Mouse (Mus musculus) stomach, postnatal 0 days (tissue): Measurements from ENCODE around the gene Barx1. TPM values are rescaled to one million over a fixed set of nuclear protein-coding genes. Genes with fewer than 3 reads are reported as not detected.

Experiments used
- ATAC-seq: fragments of 200-750 bp; cut with Nextera tagmentation; 2 replicates; pipeline ENCODE4 v1.8.0; 2017; ENCODE audit not compliant: low FRiP score, low TSS enrichment
- DNase-seq: peaks from one replicate; pipeline ENCODE4 v3.0.0-alpha.2; 2016; ENCODE audit warnings: low spot score
- H3K27ac ChIP-seq: fragments of 300-500 bp; sonication (generic); replicated peaks from 2 replicates; pipeline ENCODE4 v1.5.1; 2014; ENCODE audit warnings: mild to moderate bottlenecking, control low read depth
- H3K27me3 ChIP-seq: fragments of 300-500 bp; sonication (generic); 2 replicates; pipeline ENCODE4 v1.6.1; 2014; ENCODE audit warnings: low read length; ENCODE audit not compliant: control insufficient read depth, insufficient read depth
- H3K36me3 ChIP-seq: fragments of 300-500 bp; sonication (generic); 2 replicates; pipeline ENCODE4 v1.6.1; 2014; ENCODE audit warnings: low read length, mixed read lengths; ENCODE audit not compliant: control insufficient read depth, insufficient read depth
- H3K4me1 ChIP-seq: fragments of 300-500 bp; sonication (generic); replicated peaks from 2 replicates; pipeline ENCODE4 v1.6.1; 2014; ENCODE audit warnings: antibody characterized with exemption; ENCODE audit not compliant: control insufficient read depth, insufficient read depth
- H3K4me2 ChIP-seq: fragments of 300-500 bp; sonication (generic); replicated peaks from 2 replicates; pipeline ENCODE4 v1.6.1; 2014; ENCODE audit warnings: low read depth, mild to moderate bottlenecking, control low read depth, moderate library complexity
- H3K4me3 ChIP-seq: fragments of 300-500 bp; sonication (generic); 2 replicates; pipeline ENCODE4 v1.5.1; 2014; ENCODE audit warnings: low read depth, low read length, control low read depth
- H3K9ac ChIP-seq: fragments of 300-500 bp; sonication (generic); 2 replicates; pipeline ENCODE4 v1.6.1; 2014; ENCODE audit warnings: mild to moderate bottlenecking, low read length, control low read depth, mixed read lengths
- H3K9me3 ChIP-seq: fragments of 300-500 bp; sonication (generic); 2 replicates; pipeline ENCODE4 v1.6.1; 2016; ENCODE audit warnings: low read length; ENCODE audit not compliant: control insufficient read depth
- CTCF ChIP-seq: IDR thresholded peaks from 2 replicates; pipeline ENCODE4 v1.5.1; 2016; ENCODE audit warnings: antibody characterized with exemption, low read depth, mild to moderate bottlenecking, moderate library complexity
- EP300 ChIP-seq: optimal IDR thresholded peaks from 2 replicates; pipeline ENCODE3; 2016; ENCODE audit warnings: antibody characterized with exemption
- WGBS: fragments of 180-500 bp; shearing (Covaris S2); extraction: QIAGEN DNeasy Blood & Tissue Kit; methylation state at CpG from one replicate; pipeline ENCODE4 v1.1.7; 2014; 5-methylcytosine and 5-hydroxymethylcytosine counted together
- polyA plus RNA-seq: library from polyadenylated mRNA; unstranded; fragments of >200 nt; fragmentation: Nextera tagmentation; extraction: Ambion mirVana; gene quantifications from 2 replicates; pipeline ENCODE4 v1.2.1, GENCODE M21; 2015

Gene Barx1
- polyA plus RNA-seq, 1 experiment from 2014 or later, result 164 TPM

GRCm38 (mm10) chr13:48667461-48667860 lies 4.7 kb downstream of the Barx1 start:
- ATAC-seq, result no peak
- H3K9ac ChIP-seq, result no peak overlapping the region
- H3K4me3 ChIP-seq, result 0 out of 2 replicates have a peak overlapping the region, but pooled peaks have one; percentile 8
- no peaks in the 10 kb centered on the region for H3K9me3 ChIP-seq
- DNase-seq, result no peak
- peak overlapping the region; percentile 68 for H3K4me2 ChIP-seq
- H3K4me1 ChIP-seq, result no peaks in the 10 kb centered on the region
- no peak for TF ChIP-seq EP300
- no peak for TF ChIP-seq CTCF
- H3K36me3 ChIP-seq, result no peaks in the 10 kb centered on the region; the same call in 1 of the 2 replicates
- H3K27ac ChIP-seq, result peak overlapping the region; percentile 14; the same call in 1 of the 2 replicates
- no peaks in the 10 kb centered on the region; the same call in 1 of the 2 replicates for H3K27me3 ChIP-seq
- WGBS, result 13% methylated on average over 4 of the region's 4 CpGs

GRCm38 (mm10) chr13:48668091-48668975 lies 5.5 kb downstream of the Barx1 start:
- Histone ChIP-seq H3K27me3 (no peaks in the 10 kb centered on the region; the same call in 1 of the 2 replicates), H3K9me3 (no peaks in the 10 kb centered on the region), H3K4me3 (peak overlapping the region; percentile 37), H3K4me2 (peak overlapping the region; percentile 68), H3K27ac (peak overlapping the region; percentile 86), H3K4me1 (no peaks in the 10 kb centered on the region), H3K9ac (peak overlapping the region; percentile 71), H3K36me3 (no peaks in the 10 kb centered on the region; the same call in 1 of the 2 replicates)
- no peak for TF ChIP-seq CTCF
- ATAC-seq (peak; percentile 28; the same call in 1 of the 2 replicates), DNase-seq (no peak)
- WGBS, result 5% methylated on average over 29 of the region's 33 CpGs

GRCm38 (mm10) chr13:48668976-48669534 lies 6.3 kb downstream of the Barx1 start:
- Histone ChIP-seq H3K9ac (peak overlapping the region; percentile 71), H3K4me2 (peak overlapping the region; percentile 68), H3K27ac (peak overlapping the region; percentile 86), H3K4me1 (no peaks in the 10 kb centered on the region), H3K36me3 (no peaks in the 10 kb centered on the region; the same call in 1 of the 2 replicates), H3K27me3 (no peaks in the 10 kb centered on the region), H3K9me3 (no peaks in the 10 kb centered on the region), H3K4me3 (peak overlapping the region; percentile 37)
- TF ChIP-seq EP300 (no peak), CTCF (no peak)
- peak; percentile 32 for ATAC-seq
- 5% methylated on average over 34 of the region's 34 CpGs for WGBS
- no peak for DNase-seq

- no peaks in the 10 kb centered on the region for H3K4me1 ChIP-seq
- peak overlapping the region; percentile 34 for H3K4me3 ChIP-seq
- H3K36me3 ChIP-seq, result no peaks in the 10 kb centered on the region
- H3K9me3 ChIP-seq, result no peaks in the 10 kb centered on the region
- H3K4me2 ChIP-seq, result peak overlapping the region; percentile 51
- peak; percentile 44; the same call in 1 of the 2 replicates for ATAC-seq
- H3K27me3 ChIP-seq, result no peaks in the 10 kb centered on the region; the same call in 1 of the 2 replicates
- 4% methylated on average over 24 of the region's 24 CpGs for WGBS
- TF ChIP-seq EP300, result no peak
- TF ChIP-seq CTCF, result peak; percentile 46
- DNase-seq, result no peak
- peak overlapping the region; percentile 43; the same call in 1 of the 2 replicates for H3K9ac ChIP-seq
- no peak overlapping the region for H3K27ac ChIP-seq
Observed at GRCm38 (mm10) chr13:48672312-48672840, 9.6 kb downstream of the Barx1 start.

GRCm38 (mm10) chr13:48674609-48675008 lies 11.8 kb downstream of the Barx1 start:
- 81% methylated on average over 5 of the region's 5 CpGs for WGBS
- no peaks in the 10 kb centered on the region; the same call in 1 of the 2 replicates for H3K27me3 ChIP-seq
- no peak overlapping the region for H3K27ac ChIP-seq
- TF ChIP-seq CTCF (peak; percentile 49), EP300 (no peak)
- no peaks in the 10 kb centered on the region for H3K9me3 ChIP-seq
- H3K4me1 ChIP-seq, result no peaks in the 10 kb centered on the region
- no peak overlapping the region for H3K4me3 ChIP-seq
- ATAC-seq (no peak), DNase-seq (no peak)
- no peaks in the 10 kb centered on the region for H3K36me3 ChIP-seq
- no peak overlapping the region for H3K9ac ChIP-seq
- H3K4me2 ChIP-seq, result no peak overlapping the region
